Mouse (Mus musculus): Measurements from ENCODE around the gene Zfp3.

DNA sequence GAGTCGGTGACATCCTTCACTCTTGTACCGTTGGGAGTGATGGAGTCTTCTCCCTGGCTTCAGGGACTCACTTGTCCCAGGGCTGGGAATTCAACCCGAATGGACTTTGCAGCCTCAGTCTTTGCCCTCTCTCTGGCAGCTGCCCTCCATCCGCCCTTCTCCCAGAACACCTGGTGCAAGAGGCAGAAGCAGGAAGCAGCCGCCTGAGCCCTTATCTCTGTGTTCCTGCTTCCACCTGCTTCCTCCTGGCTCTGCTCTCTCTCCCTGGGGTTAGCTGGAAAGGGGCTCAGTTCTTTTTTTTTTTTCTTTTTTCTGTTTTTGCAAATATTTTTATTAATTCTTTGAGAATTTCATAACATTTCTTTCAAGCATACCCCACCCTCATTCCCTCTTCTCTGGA lies 26.3 kb upstream of the Zfp3 start:
- no peak for TF ChIP-seq CTCF (IDR thresholded peaks at IDR 0.05; ENCODE audit: extremely low read depth, insufficient read depth, low read length)
- no peak for TF ChIP-seq POLR2A (IDR thresholded peaks at IDR 0.05; ENCODE audit: extremely low read depth, insufficient read depth, low read length)

Measured in cortical plate, adult 2 months (tissue).